Mouse (Mus musculus): ENCODE measurements around the gene Rps15.

Gene Rps15

GRCm38 (mm10) chr10:80294788-80295303 lies 2.6 kb downstream of the Rps15 start:
- no peak for DNase-seq

- DNase-seq = peak; percentile 82
These were observed 3.6 kb downstream of the Rps15 start, which contains the start of gene Apc2 for GRCm38 (mm10) chr10:80295618-80296425. Gene Apc2, plus strand, starts transcription at chr10:80295977.

DNA sequence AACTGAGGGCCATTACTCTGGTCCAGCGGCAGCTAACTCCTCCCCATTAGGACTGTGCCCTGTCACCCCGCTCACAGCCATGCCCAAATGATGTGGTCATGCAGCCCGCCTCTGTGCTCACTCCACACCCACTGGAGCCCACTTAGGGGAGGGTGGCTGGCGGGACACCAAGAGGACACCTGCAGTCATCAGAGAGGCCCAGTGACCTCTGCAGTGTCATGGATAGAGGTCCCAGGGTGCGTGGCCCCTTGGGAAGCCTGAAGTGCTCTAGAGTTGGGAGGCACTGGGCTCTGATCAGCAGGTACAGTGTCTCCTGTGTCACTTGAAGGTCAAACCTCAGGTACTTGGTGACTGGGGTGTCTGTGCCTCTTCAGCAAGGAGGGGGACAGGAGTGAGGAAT lies 4.6 kb downstream of the Rps15 start:
- no peak for DNase-seq

- DNase-seq = no peak
These were observed 5.4 kb downstream of the Rps15 start for GRCm38 (mm10) chr10:80297526-80298133.

GRCm38 (mm10) chr10:80298571-80299281 lies 6.5 kb downstream of the Rps15 start:
- DNase-seq = peak; percentile 94

DNA sequence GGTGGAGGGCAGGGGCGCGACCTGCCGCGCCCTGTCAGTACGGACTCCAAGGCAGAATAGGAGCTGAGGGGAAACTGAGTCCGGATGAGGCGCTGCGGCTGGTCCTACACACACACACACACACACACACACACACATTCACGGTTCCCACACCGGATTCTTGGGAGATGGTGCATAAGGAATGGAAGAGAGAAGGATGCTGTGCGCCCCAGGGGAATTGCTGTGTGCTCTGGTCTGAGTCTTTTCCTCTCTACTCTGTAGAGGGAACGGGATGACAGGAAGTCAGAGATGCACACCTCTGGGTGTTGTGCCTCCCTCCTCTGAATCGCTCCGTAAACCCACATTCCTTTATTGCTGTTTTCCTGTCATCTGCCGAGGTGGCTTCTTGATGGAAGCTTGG lies 7.0 kb downstream of the Rps15 start:
- peak; percentile 59 for DNase-seq

GRCm38 (mm10) chr10:80299824-80300223 lies 7.6 kb downstream of the Rps15 start:
- DNase-seq = no peak

- DNase-seq = peak; percentile 77
These were observed 8.5 kb downstream of the Rps15 start for GRCm38 (mm10) chr10:80300672-80301181.

- no peak for DNase-seq
These were observed 9.2 kb downstream of the Rps15 start for GRCm38 (mm10) chr10:80301256-80302081.

DNA sequence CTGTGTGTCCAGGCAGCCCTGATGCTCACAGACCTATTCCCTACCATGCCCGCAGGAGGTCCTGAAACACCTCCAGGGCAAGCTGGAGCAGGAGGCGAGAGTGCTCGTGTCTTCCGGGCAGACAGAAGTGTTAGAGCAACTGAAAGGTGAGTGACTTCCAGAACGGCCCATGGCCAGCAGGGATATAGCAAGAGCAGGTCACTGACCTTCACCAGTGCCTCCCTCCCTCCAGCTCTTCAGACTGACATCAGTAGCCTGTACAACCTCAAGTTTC lies 9.8 kb downstream of the Rps15 start:
- no peak for DNase-seq

DNA sequence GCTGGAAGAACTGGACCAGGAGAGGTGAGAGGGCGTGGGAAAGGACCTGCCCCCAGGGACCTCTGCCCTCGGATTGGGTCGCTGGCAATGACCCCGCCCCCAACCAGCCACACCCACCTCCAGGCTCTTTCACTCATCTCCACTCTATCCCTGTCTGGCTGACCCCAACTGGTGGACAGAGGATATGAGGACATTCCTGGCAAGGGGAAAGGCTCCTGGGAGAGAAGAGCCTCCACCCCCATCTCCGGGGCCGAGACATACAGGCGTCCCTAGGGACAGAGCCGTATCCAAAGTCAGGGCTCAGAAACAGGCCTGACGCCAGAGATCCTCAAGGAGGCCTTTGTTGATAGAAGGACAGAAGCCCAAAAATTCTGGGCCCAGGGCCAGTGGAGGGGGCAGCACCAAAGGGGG lies 10.2 kb downstream of the Rps15 start:
- peak; percentile 63 for DNase-seq

GRCm38 (mm10) chr10:80304458-80304857 lies 12.2 kb downstream of the Rps15 start:
- no peak for DNase-seq

DNA sequence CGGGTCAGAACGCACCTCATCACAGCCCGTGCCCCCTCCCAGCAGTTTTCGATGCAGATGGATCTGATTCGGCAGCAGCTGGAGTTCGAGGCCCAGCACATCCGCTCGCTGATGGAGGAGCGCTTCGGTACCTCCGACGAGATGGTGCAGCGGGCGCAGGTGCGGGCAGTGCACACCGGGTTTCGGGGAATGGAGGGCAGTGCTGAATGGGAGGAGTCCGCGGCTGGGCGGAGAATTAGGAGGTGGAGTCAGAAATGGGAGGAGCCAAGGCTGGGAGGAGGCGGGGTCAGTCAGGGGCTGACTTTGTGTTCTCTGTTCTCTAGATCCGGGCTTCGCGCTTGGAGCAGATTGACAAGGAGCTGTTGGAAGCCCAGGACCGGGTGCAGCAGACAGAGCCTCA lies 12.6 kb downstream of the Rps15 start:
- no peak for DNase-seq

DNA sequence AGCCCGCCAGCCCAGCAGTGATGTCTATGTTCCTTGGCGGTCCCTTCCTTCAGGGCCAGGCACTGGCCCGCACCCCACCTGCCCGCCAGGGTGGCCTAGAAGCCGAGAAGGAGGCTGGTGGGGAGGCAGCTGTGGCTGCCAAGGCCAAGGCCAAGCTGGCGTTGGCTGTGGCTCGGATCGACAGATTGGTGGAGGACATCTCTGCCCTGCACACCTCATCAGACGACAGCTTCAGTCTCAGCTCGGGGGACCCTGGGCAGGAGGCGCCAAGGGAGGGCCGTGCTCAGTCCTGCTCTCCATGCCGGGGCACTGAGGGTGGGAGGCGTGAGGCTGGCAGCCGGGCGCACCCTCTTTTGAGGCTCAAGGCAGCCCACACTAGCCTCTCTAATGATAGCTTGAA lies 19.3 kb downstream of the Rps15 start:
- DNase-seq = no peak

DNA sequence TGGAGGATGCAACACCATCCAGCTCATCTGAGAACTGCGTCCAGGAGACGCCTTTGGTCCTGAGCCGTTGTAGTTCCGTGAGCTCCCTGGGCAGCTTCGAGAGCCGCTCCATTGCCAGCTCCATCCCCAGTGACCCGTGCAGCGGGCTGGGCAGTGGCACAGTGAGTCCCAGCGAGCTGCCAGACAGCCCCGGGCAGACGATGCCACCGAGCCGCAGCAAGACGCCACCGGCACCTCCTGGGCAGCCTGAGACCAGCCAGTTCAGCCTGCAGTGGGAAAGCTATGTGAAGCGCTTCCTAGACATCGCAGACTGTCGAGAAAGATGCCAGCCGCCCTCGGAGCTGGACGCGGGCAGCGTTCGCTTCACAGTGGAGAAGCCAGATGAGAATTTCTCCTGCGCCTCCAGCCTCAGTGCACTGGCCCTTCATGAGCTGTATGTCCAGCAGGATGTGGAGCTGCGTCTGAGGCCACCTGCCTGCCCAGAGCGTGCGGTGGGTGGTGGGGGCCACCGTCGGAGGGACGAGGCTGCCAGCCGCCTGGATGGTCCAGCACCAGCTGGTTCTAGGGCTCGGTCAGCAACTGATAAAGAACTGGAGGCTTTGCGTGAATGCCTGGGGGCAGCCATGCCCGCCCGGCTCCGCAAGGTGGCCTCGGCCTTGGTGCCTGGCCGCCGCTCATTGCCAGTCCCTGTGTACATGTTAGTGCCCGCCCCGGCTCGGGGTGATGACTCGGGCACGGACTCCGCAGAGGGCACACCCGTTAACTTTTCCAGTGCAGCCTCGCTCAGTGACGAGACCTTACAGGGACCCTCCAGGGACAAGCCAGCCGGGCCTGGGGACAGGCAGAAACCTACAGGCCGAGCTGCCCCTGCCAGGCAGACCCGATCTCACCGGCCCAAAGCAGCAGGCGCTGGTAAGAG lies 20.6 kb downstream of the Rps15 start:
- DNase-seq = no peak

DNA sequence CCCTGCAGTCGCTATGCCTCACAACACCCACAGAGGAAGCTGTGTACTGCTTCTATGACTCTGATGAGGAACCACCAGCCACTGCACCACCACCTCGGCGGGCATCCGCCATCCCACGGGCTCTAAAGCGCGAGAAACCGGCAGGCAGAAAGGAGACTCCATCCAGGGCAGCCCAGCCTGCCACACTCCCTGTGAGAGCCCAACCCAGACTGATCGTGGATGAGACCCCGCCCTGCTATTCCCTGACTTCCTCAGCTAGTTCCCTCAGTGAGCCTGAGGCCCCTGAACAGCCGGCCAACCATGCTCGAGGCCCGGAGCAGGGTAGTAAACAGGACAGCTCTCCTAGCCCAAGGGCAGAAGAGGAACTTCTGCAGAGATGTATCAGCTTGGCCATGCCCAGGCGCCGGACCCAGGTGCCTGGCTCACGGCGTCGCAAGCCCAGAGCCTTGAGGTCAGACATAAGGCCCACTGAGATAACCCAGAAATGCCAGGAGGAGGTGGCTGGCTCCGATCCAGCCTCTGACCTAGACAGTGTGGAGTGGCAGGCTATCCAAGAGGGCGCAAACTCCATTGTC lies 21.5 kb downstream of the Rps15 start:
- no peak for DNase-seq

- no peak for DNase-seq
These were observed 22.3 kb downstream of the Rps15 start for GRCm38 (mm10) chr10:80314494-80315001.

DNA sequence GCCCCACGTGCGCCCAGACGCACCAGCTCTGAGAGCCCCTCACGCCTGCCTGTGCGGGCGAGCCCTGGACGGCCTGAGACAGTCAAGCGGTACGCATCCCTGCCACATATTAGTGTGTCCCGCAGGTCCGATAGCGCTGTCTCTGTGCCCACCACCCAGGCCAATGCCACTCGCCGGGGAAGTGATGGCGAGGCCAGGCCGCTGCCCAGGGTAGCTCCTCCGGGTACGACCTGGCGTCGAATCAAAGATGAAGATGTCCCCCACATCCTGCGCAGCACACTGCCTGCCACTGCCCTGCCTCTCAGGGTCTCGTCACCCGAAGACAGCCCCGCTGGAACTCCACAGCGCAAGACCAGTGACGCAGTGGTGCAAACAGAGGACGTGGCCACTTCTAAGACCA lies 23.1 kb downstream of the Rps15 start:
- no peak for DNase-seq

GRCm38 (mm10) chr10:80316359-80316781 lies 24.1 kb downstream of the Rps15 start:
- peak; percentile 51 for DNase-seq

- DNase-seq = no peak
These were observed 24.8 kb downstream of the Rps15 start for GRCm38 (mm10) chr10:80317011-80317410.

DNA sequence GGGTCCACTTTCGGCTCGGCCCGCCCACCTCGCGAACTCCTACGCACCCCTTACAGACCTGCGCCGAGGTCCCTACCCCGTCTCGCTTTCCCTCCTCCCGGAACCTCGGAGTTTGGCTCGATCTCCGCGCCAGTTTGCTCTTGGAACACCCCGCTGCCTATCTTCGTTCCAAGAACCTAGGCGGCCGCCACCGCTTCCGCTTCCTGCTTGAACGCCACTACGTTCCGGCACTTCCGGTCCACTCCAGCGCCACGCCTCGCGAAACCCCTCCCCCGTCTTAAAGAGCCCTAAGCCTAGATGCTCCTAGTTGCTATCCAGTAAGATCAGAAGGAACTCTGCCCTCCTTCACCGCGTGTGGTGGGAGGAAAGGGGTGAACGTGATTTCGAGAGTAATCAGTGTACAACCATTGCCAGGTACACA lies 28.1 kb downstream of the Rps15 start, which contains the start of gene 2310011J03Rik:
Gene 2310011J03Rik, minus strand, starts transcription at position 198 of the 421 bp plus-strand sequence.
- DNase-seq = peak; percentile 94
